Mouse (Mus musculus): ENCODE data around the gene Lca5l. TPM values are rescaled to one million over a fixed set of nuclear protein-coding genes. Genes with fewer than 3 reads are reported as not detected.
A peak's percentile ranks its signal among the peaks of the same experiment; 100 is the strongest.

Gene Lca5l
- polyA plus RNA-seq, 1 experiment from 2014 or later: 1.1 TPM

DNA sequence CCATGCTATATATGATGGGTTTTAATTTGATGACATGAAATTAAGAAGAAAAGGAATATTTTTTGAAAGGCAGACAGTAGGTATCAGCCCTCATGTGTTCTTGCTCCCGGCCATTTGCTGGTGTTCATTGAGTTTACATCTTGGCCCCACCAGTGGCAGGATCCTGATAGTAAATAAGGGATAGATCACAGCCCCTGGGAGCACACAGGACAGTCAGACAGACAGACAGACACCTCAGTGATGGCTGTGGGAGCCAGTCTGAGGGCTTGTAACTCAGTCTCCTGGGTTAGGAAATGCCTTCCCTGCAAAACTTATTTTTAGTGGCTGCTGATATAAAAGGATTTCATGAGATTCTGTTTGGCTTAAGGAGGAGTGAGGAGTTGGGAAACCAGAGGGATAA, 30.4 kb upstream of the Lca5l start:
- 76% methylated on average over 1 of the region's 1 CpGs for WGBS
- no peak for ATAC-seq (ENCODE audit: insufficient read depth, low FRiP score, low TSS enrichment)

GRCm38 (mm10) chr16:96221959-96222358, 29.9 kb upstream of the Lca5l start:
- ATAC-seq (ENCODE audit: insufficient read depth, low FRiP score, low TSS enrichment) (no peak), DNase-seq (ENCODE audit: low spot score) (no peak)
- WGBS: 90% methylated on average over 3 of the region's 3 CpGs
- H3K27ac ChIP-seq (ENCODE audit: low read depth, low read length): no peak overlapping the region
- no peaks in the 10 kb centered on the region for H3K27me3 ChIP-seq (ENCODE audit: control insufficient read depth, insufficient read depth, low read length)
- H3K9me3 ChIP-seq (ENCODE audit: control insufficient read depth, low read length): no peaks in the 10 kb centered on the region
- no peak overlapping the region for H3K9ac ChIP-seq (ENCODE audit: low read length)
- H3K4me3 ChIP-seq (ENCODE audit: low read depth, low read length): no peak overlapping the region
- no peaks in the 10 kb centered on the region for H3K36me3 ChIP-seq (ENCODE audit: control insufficient read depth, insufficient read depth, low read length)
- no peaks in the 10 kb centered on the region for H3K4me1 ChIP-seq (ENCODE audit: control insufficient read depth, insufficient read depth, low read length)
- H3K4me2 ChIP-seq (ENCODE audit: low read depth): no peak overlapping the region

More for the DNA sequence above, 30.4 kb upstream of the Lca5l start:
- H3K27ac ChIP-seq (ENCODE audit: low read depth, low read length): no peak overlapping the region
- no peak overlapping the region for H3K4me3 ChIP-seq (ENCODE audit: low read depth, low read length)
- H3K9me3 ChIP-seq (ENCODE audit: control insufficient read depth, low read length): no peaks in the 10 kb centered on the region
- no peak overlapping the region for H3K4me2 ChIP-seq (ENCODE audit: low read depth)
- DNase-seq (ENCODE audit: low spot score): no peak
- no peaks in the 10 kb centered on the region for H3K36me3 ChIP-seq (ENCODE audit: control insufficient read depth, insufficient read depth, low read length)
- no peak overlapping the region for H3K9ac ChIP-seq (ENCODE audit: low read length)
- no peaks in the 10 kb centered on the region for H3K27me3 ChIP-seq (ENCODE audit: control insufficient read depth, insufficient read depth, low read length)
- H3K4me1 ChIP-seq (ENCODE audit: control insufficient read depth, insufficient read depth, low read length): no peaks in the 10 kb centered on the region

DNA sequence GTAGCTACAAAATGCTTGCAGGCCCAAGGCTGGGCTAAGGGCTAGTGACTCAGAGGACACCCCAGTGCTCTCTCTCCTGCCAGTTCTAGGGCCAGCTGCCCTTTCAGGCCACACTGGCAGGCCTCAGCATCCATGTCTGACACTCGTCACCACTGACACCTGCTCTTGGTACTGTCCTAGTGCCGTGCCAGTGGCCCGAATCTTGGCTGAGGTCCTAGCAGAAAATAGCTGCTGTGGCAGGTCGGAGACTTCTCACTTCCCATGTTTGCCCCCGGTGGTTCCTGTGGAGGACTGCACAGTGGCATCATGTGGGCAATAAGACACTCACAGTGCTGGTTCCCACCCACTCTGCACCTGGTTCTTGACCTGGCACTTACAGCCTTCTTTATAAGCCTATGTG, 29.4 kb upstream of the Lca5l start:
- H3K9me3 ChIP-seq (ENCODE audit: control insufficient read depth, low read length): no peaks in the 10 kb centered on the region
- no peak overlapping the region for H3K9ac ChIP-seq (ENCODE audit: low read length)
- no peaks in the 10 kb centered on the region for H3K4me1 ChIP-seq (ENCODE audit: control insufficient read depth, insufficient read depth, low read length)
- H3K27ac ChIP-seq (ENCODE audit: low read depth, low read length): no peak overlapping the region
- H3K27me3 ChIP-seq (ENCODE audit: control insufficient read depth, insufficient read depth, low read length): no peaks in the 10 kb centered on the region
- H3K4me2 ChIP-seq (ENCODE audit: low read depth): no peak overlapping the region
- WGBS: 83% methylated on average over 5 of the region's 5 CpGs
- DNase-seq (ENCODE audit: low spot score) (no peak), ATAC-seq (ENCODE audit: insufficient read depth, low FRiP score, low TSS enrichment) (no peak)
- no peak overlapping the region for H3K4me3 ChIP-seq (ENCODE audit: low read depth, low read length)
- no peaks in the 10 kb centered on the region for H3K36me3 ChIP-seq (ENCODE audit: control insufficient read depth, insufficient read depth, low read length)

- no peak overlapping the region for H3K4me2 ChIP-seq (ENCODE audit: low read depth)
- 90% methylated on average over 4 of the region's 4 CpGs for WGBS
- ATAC-seq (ENCODE audit: insufficient read depth, low FRiP score, low TSS enrichment): no peak
- H3K4me1 ChIP-seq (ENCODE audit: control insufficient read depth, insufficient read depth, low read length): no peaks in the 10 kb centered on the region
- no peak for DNase-seq (ENCODE audit: low spot score)
- no peaks in the 10 kb centered on the region for H3K9me3 ChIP-seq (ENCODE audit: control insufficient read depth, low read length)
- no peak overlapping the region for H3K27ac ChIP-seq (ENCODE audit: low read depth, low read length)
- H3K27me3 ChIP-seq (ENCODE audit: control insufficient read depth, insufficient read depth, low read length): no peaks in the 10 kb centered on the region
- H3K4me3 ChIP-seq (ENCODE audit: low read depth, low read length): no peak overlapping the region
- H3K9ac ChIP-seq (ENCODE audit: low read length): no peak overlapping the region
- no peaks in the 10 kb centered on the region for H3K36me3 ChIP-seq (ENCODE audit: control insufficient read depth, insufficient read depth, low read length)
Measured at GRCm38 (mm10) chr16:96213027-96213426, 21.0 kb upstream of the Lca5l start.

DNA sequence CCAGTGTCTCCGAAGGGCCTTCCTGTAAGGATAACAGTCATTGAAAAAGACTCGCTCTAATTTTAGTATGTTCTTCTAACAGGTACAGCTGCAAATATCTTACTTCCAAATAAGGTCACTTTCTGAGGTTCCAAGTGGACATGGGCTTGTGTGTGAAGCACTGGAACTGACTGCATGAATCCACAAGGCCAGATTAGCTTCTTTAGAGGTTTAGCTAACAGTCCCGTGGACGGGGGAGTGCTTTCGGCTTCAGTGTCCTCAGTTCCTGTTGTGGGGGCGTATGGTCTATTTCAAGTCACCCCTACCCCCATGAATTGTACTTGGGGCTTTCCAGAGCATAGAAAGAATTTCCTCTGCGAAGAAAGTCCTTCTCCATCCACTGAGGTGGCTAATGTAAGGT, 18.8 kb upstream of the Lca5l start:
- Histone ChIP-seq H3K4me2 (ENCODE audit: low read depth) (no peak overlapping the region), H3K36me3 (ENCODE audit: control insufficient read depth, insufficient read depth, low read length) (no peaks in the 10 kb centered on the region), H3K4me3 (ENCODE audit: low read depth, low read length) (no peak overlapping the region), H3K9me3 (ENCODE audit: control insufficient read depth, low read length) (no peaks in the 10 kb centered on the region), H3K27me3 (ENCODE audit: control insufficient read depth, insufficient read depth, low read length) (no peaks in the 10 kb centered on the region), H3K9ac (ENCODE audit: low read length) (no peak overlapping the region), H3K27ac (ENCODE audit: low read depth, low read length) (no peak overlapping the region), H3K4me1 (ENCODE audit: control insufficient read depth, insufficient read depth, low read length) (no peaks in the 10 kb centered on the region)
- 84% methylated on average over 7 of the region's 7 CpGs for WGBS
- no peak for ATAC-seq (ENCODE audit: insufficient read depth, low FRiP score, low TSS enrichment)
- no peak for DNase-seq (ENCODE audit: low spot score)

- Histone ChIP-seq H3K4me3 (ENCODE audit: low read depth, low read length) (no peak overlapping the region), H3K36me3 (ENCODE audit: control insufficient read depth, insufficient read depth, low read length) (no peaks in the 10 kb centered on the region), H3K27me3 (ENCODE audit: control insufficient read depth, insufficient read depth, low read length) (no peaks in the 10 kb centered on the region), H3K4me1 (ENCODE audit: control insufficient read depth, insufficient read depth, low read length) (no peaks in the 10 kb centered on the region), H3K9me3 (ENCODE audit: control insufficient read depth, low read length) (no peaks in the 10 kb centered on the region), H3K27ac (ENCODE audit: low read depth, low read length) (no peak overlapping the region), H3K9ac (ENCODE audit: low read length) (no peak overlapping the region), H3K4me2 (ENCODE audit: low read depth) (no peak overlapping the region)
- DNase-seq (ENCODE audit: low spot score): no peak
- 83% methylated on average over 10 of the region's 10 CpGs for WGBS
- ATAC-seq (ENCODE audit: insufficient read depth, low FRiP score, low TSS enrichment): no peak
Measured at GRCm38 (mm10) chr16:96209789-96210188, 17.7 kb upstream of the Lca5l start.

DNA sequence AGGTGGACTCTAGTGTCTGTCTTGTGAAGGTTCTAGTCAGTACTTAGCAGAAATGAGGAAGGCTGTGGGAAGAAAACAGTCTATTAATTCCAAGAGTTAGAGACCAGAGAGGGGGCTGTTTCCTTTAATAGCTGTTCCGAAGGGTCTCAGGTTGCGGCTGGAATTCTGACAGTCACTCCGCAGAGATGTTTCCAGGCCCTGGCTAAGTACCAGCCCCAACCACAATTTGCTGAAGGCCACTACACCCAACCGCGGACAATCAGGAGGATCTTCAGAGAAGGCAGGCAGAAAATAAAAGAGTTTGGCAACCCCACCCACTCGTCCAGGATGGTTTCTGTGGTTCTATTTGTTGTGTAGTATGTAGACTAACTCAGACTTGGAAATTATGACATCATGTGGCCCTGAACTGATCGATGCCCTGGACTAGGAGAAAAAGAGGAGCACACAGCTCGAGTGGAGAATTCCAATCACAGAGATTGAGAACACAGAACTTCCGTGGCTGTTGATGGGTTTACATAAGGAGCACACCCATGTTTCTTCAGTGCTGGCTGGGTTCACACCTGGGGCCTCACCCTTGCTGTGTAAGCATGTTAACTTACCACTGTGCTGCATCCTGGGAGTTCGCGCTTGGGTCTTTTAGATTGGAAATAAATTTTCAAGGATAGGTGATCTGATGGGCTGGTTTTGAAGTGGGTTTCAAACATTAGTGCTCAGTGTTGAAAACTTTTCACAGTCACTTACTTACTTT, 9.6 kb upstream of the Lca5l start:
- no peak overlapping the region for H3K4me3 ChIP-seq (ENCODE audit: low read depth, low read length)
- no peaks in the 10 kb centered on the region for H3K9me3 ChIP-seq (ENCODE audit: control insufficient read depth, low read length)
- WGBS: 71% methylated on average over 11 of the region's 11 CpGs
- H3K27me3 ChIP-seq (ENCODE audit: control insufficient read depth, insufficient read depth, low read length): no peaks in the 10 kb centered on the region
- no peak for ATAC-seq (ENCODE audit: insufficient read depth, low FRiP score, low TSS enrichment)
- peaks cover 11% of the 10 kb centered on the region; the same call in 1 of the 2 replicates for H3K4me1 ChIP-seq (ENCODE audit: control insufficient read depth, insufficient read depth, low read length)
- no peak overlapping the region for H3K27ac ChIP-seq (ENCODE audit: low read depth, low read length)
- DNase-seq (ENCODE audit: low spot score): no peak
- no peak overlapping the region for H3K4me2 ChIP-seq (ENCODE audit: low read depth)
- H3K9ac ChIP-seq (ENCODE audit: low read length): no peak overlapping the region
- no peaks in the 10 kb centered on the region for H3K36me3 ChIP-seq (ENCODE audit: control insufficient read depth, insufficient read depth, low read length)

DNA sequence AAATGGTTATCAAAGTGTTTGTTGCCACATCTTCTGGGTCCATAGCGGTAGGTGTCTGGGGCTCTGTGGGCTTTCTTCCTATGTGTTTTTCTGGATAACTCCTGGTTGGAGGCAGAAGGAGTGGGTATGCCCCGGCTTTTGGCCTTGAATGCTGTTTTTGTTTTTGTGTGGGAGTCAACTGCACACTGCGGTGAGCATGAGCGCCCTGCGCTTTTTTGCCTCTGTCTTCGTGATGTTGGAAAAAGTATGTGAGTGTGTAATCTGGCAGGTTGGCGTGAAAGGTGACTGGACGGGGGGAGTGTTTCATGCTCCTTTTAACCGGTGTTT, 8.6 kb upstream of the Lca5l start:
- 38% methylated on average over 9 of the region's 9 CpGs for WGBS
- H3K27ac ChIP-seq (ENCODE audit: low read depth, low read length): no peak overlapping the region
- ATAC-seq (ENCODE audit: insufficient read depth, low FRiP score, low TSS enrichment) (0 out of 2 replicates have a peak, but pooled peaks have one; percentile 4), DNase-seq (ENCODE audit: low spot score) (no peak)
- no peaks in the 10 kb centered on the region for H3K36me3 ChIP-seq (ENCODE audit: control insufficient read depth, insufficient read depth, low read length)
- no peaks in the 10 kb centered on the region for H3K9me3 ChIP-seq (ENCODE audit: control insufficient read depth, low read length)
- no peaks in the 10 kb centered on the region for H3K27me3 ChIP-seq (ENCODE audit: control insufficient read depth, insufficient read depth, low read length)
- peaks cover 11% of the 10 kb centered on the region; the same call in 1 of the 2 replicates for H3K4me1 ChIP-seq (ENCODE audit: control insufficient read depth, insufficient read depth, low read length)
- H3K4me2 ChIP-seq (ENCODE audit: low read depth): peak overlapping the region; percentile 29
- peak overlapping the region; percentile 1; the same call in 1 of the 2 replicates for H3K9ac ChIP-seq (ENCODE audit: low read length)
- peak overlapping the region; percentile 6; the same call in 1 of the 2 replicates for H3K4me3 ChIP-seq (ENCODE audit: low read depth, low read length)
